Mouse (Mus musculus) forebrain, embryonic 15.5 days (tissue): ENCODE results near the gene Dab1. TPM values are rescaled to one million over a fixed set of nuclear protein-coding genes. Genes with fewer than 3 reads are reported as not detected.

Experiments used
- ATAC-seq: fragments of 200-750 bp; cut with Nextera tagmentation; replicated peaks from 2 replicates; pipeline ENCODE4 v1.8.0; 2017; ENCODE audit warnings: mild to moderate bottlenecking, moderate TSS enrichment, moderate library complexity
- H3K27ac ChIP-seq: fragments of 300-500 bp; sonication (generic); replicated peaks from 2 replicates; pipeline ENCODE4 v1.5.1; 2015; ENCODE audit warnings: mild to moderate bottlenecking, inconsistent platforms
- H3K27me3 ChIP-seq: fragments of 300-500 bp; sonication (generic); 2 replicates; pipeline ENCODE4 v1.6.1; 2015; ENCODE audit warnings: inconsistent platforms
- H3K36me3 ChIP-seq: fragments of 300-500 bp; sonication (generic); 2 replicates; pipeline ENCODE4 v1.6.1; 2015; ENCODE audit warnings: mild to moderate bottlenecking, inconsistent platforms
- H3K4me1 ChIP-seq: fragments of 300-500 bp; sonication (generic); 2 replicates; pipeline ENCODE4 v1.6.1; 2015; ENCODE audit warnings: inconsistent platforms
- H3K4me2 ChIP-seq: fragments of 300-500 bp; sonication (generic); replicated peaks from 2 replicates; pipeline ENCODE4 v1.6.1; 2015; ENCODE audit warnings: mild to moderate bottlenecking, inconsistent platforms
- H3K4me3 ChIP-seq: fragments of 300-500 bp; sonication (generic); 2 replicates; pipeline ENCODE4 v1.5.1; 2015; ENCODE audit warnings: mild to moderate bottlenecking, inconsistent platforms
- H3K9ac ChIP-seq: fragments of 300-500 bp; sonication (generic); replicated peaks from 2 replicates; pipeline ENCODE4 v1.6.1; 2015; ENCODE audit warnings: mild to moderate bottlenecking, inconsistent platforms
- H3K9me3 ChIP-seq: fragments of 300-500 bp; sonication (generic); 2 replicates; pipeline ENCODE4 v1.6.1; 2016; ENCODE audit warnings: inconsistent platforms
- WGBS: fragments of 180-500 bp; shearing (Covaris S2); methylation state at CpG from one replicate; pipeline ENCODE4 v1.1.7; 2015; ENCODE audit warnings: mixed read lengths; 5-methylcytosine and 5-hydroxymethylcytosine counted together
- polyA plus RNA-seq: library from polyadenylated mRNA; unstranded; fragments of >200 nt; fragmentation: Nextera tagmentation; extraction: Ambion mirVana; gene quantifications from 2 replicates; pipeline ENCODE4 v1.2.1, GENCODE M21; 2015

Gene Dab1
- polyA plus RNA-seq, 1 experiment from 2014 or later, result 174 TPM

- Histone ChIP-seq H3K9me3 (no peaks in the 10 kb centered on the region), H3K4me1 (no peaks in the 10 kb centered on the region), H3K4me2 (no peak overlapping the region), H3K27me3 (no peaks in the 10 kb centered on the region), H3K36me3 (no peaks in the 10 kb centered on the region), H3K4me3 (no peak overlapping the region), H3K27ac (no peak overlapping the region), H3K9ac (no peak overlapping the region)
- no peak for ATAC-seq
- 84% methylated on average over 4 of the region's 4 CpGs for WGBS
Measured at GRCm38 (mm10) chr4:103775712-103776111, 156.6 kb downstream of the Dab1 start.

GRCm38 (mm10) chr4:103781398-103781797, 162.2 kb downstream of the Dab1 start:
- Histone ChIP-seq H3K27me3 (no peaks in the 10 kb centered on the region), H3K9me3 (no peaks in the 10 kb centered on the region), H3K4me1 (peaks cover 7% of the 10 kb centered on the region; the same call in 1 of the 2 replicates), H3K27ac (no peak overlapping the region), H3K4me3 (no peak overlapping the region), H3K9ac (no peak overlapping the region), H3K36me3 (no peaks in the 10 kb centered on the region), H3K4me2 (no peak overlapping the region)
- no peak for ATAC-seq
- 45% methylated on average over 4 of the region's 4 CpGs for WGBS

- no peak overlapping the region for H3K27ac ChIP-seq
- H3K9ac ChIP-seq, result no peak overlapping the region
- H3K4me3 ChIP-seq, result no peak overlapping the region
- no peaks in the 10 kb centered on the region for H3K36me3 ChIP-seq
- no peak for ATAC-seq
- peaks cover 7% of the 10 kb centered on the region; the same call in 1 of the 2 replicates for H3K4me1 ChIP-seq
- H3K27me3 ChIP-seq, result no peaks in the 10 kb centered on the region
- no peaks in the 10 kb centered on the region for H3K9me3 ChIP-seq
- no peak overlapping the region for H3K4me2 ChIP-seq
- 78% methylated on average over 7 of the region's 7 CpGs for WGBS
Measured at GRCm38 (mm10) chr4:103783561-103784247, 164.5 kb downstream of the Dab1 start.

- no peaks in the 10 kb centered on the region for H3K27me3 ChIP-seq
- H3K36me3 ChIP-seq, result no peaks in the 10 kb centered on the region
- 70% methylated on average over 8 of the region's 8 CpGs for WGBS
- H3K9me3 ChIP-seq, result no peaks in the 10 kb centered on the region
- peaks cover 17% of the 10 kb centered on the region for H3K4me1 ChIP-seq
- no peak overlapping the region for H3K4me3 ChIP-seq
- H3K27ac ChIP-seq, result 0 out of 2 replicates have a peak overlapping the region, but pooled peaks have one; percentile 14
- peak; percentile 51 for ATAC-seq
- H3K9ac ChIP-seq, result no peak overlapping the region
- H3K4me2 ChIP-seq, result no peak overlapping the region
Measured at GRCm38 (mm10) chr4:103793589-103794312, 174.6 kb downstream of the Dab1 start.

- Histone ChIP-seq H3K4me2 (no peak overlapping the region), H3K9ac (no peak overlapping the region), H3K36me3 (no peaks in the 10 kb centered on the region), H3K4me3 (no peak overlapping the region), H3K9me3 (no peaks in the 10 kb centered on the region), H3K27me3 (no peaks in the 10 kb centered on the region), H3K4me1 (peaks cover 17% of the 10 kb centered on the region), H3K27ac (no peak overlapping the region)
- no peak for ATAC-seq
- 48% methylated on average over 6 of the region's 6 CpGs for WGBS
Measured at GRCm38 (mm10) chr4:103796416-103796815, 177.3 kb downstream of the Dab1 start.

- WGBS, result 81% methylated on average over 4 of the region's 4 CpGs
- H3K27ac ChIP-seq, result no peak overlapping the region
- H3K9ac ChIP-seq, result no peak overlapping the region
- no peak overlapping the region for H3K4me2 ChIP-seq
- no peaks in the 10 kb centered on the region for H3K9me3 ChIP-seq
- ATAC-seq, result no peak
- H3K36me3 ChIP-seq, result no peaks in the 10 kb centered on the region
- H3K4me3 ChIP-seq, result no peak overlapping the region
- no peaks in the 10 kb centered on the region for H3K27me3 ChIP-seq
- H3K4me1 ChIP-seq, result 0 out of 2 replicates have a peak, but pooled peaks cover 3% of the 10 kb centered on the region
Measured at GRCm38 (mm10) chr4:103802439-103802838, 183.3 kb downstream of the Dab1 start.

GRCm38 (mm10) chr4:103804461-103804860, 185.3 kb downstream of the Dab1 start:
- H3K4me1 ChIP-seq, result 0 out of 2 replicates have a peak, but pooled peaks cover 3% of the 10 kb centered on the region
- 23% methylated on average over 1 of the region's 1 CpGs for whole genome bisulfite sequencing
- no peak for ATAC-seq
- no peak overlapping the region for H3K9ac ChIP-seq
- no peak overlapping the region for H3K4me2 ChIP-seq
- no peaks in the 10 kb centered on the region for H3K27me3 ChIP-seq
- no peak overlapping the region for H3K27ac ChIP-seq
- H3K4me3 ChIP-seq, result no peak overlapping the region
- no peaks in the 10 kb centered on the region for H3K36me3 ChIP-seq
- no peaks in the 10 kb centered on the region for H3K9me3 ChIP-seq

- Histone ChIP-seq H3K9ac (no peak overlapping the region), H3K4me2 (no peak overlapping the region), H3K9me3 (no peaks in the 10 kb centered on the region), H3K36me3 (no peaks in the 10 kb centered on the region), H3K27me3 (no peaks in the 10 kb centered on the region), H3K4me1 (0 out of 2 replicates have a peak, but pooled peaks cover 6% of the 10 kb centered on the region), H3K4me3 (no peak overlapping the region), H3K27ac (no peak overlapping the region)
- ATAC-seq, result peak; percentile 63
- 68% methylated on average over 4 of the region's 4 CpGs for WGBS
Measured at GRCm38 (mm10) chr4:103822669-103823068, 203.5 kb downstream of the Dab1 start.

GRCm38 (mm10) chr4:103838377-103838776, 219.2 kb downstream of the Dab1 start:
- 3% methylated on average over 5 of the region's 5 CpGs for WGBS
- H3K4me2 ChIP-seq, result peak overlapping the region; percentile 12; the same call in 1 of the 2 replicates
- H3K27ac ChIP-seq, result peak overlapping the region; percentile 21; the same call in 1 of the 2 replicates
- H3K36me3 ChIP-seq, result no peaks in the 10 kb centered on the region
- ATAC-seq, result no peak
- H3K4me1 ChIP-seq, result peaks cover 11% of the 10 kb centered on the region
- H3K9me3 ChIP-seq, result no peaks in the 10 kb centered on the region
- H3K4me3 ChIP-seq, result no peak overlapping the region
- no peaks in the 10 kb centered on the region for H3K27me3 ChIP-seq
- H3K9ac ChIP-seq, result no peak overlapping the region

- 37% methylated on average over 2 of the region's 2 CpGs for WGBS
- no peak overlapping the region for H3K4me2 ChIP-seq
- no peak overlapping the region for H3K4me3 ChIP-seq
- H3K27me3 ChIP-seq, result no peaks in the 10 kb centered on the region
- H3K9me3 ChIP-seq, result no peaks in the 10 kb centered on the region
- H3K36me3 ChIP-seq, result no peaks in the 10 kb centered on the region
- H3K4me1 ChIP-seq, result peaks cover 13% of the 10 kb centered on the region
- no peak overlapping the region for H3K27ac ChIP-seq
- no peak overlapping the region for H3K9ac ChIP-seq
- no peak for ATAC-seq
Measured at GRCm38 (mm10) chr4:103839541-103839940, 220.4 kb downstream of the Dab1 start.

- no peak overlapping the region for H3K9ac ChIP-seq
- H3K4me2 ChIP-seq, result no peak overlapping the region
- ATAC-seq, result no peak
- H3K4me3 ChIP-seq, result no peak overlapping the region
- no peaks in the 10 kb centered on the region for H3K27me3 ChIP-seq
- no peaks in the 10 kb centered on the region for H3K36me3 ChIP-seq
- H3K27ac ChIP-seq, result no peak overlapping the region
- no peaks in the 10 kb centered on the region for H3K9me3 ChIP-seq
- WGBS, result 50% methylated on average over 7 of the region's 7 CpGs
- H3K4me1 ChIP-seq, result peaks cover 16% of the 10 kb centered on the region
Measured at GRCm38 (mm10) chr4:103841126-103841525, 222.0 kb downstream of the Dab1 start.

- Histone ChIP-seq H3K4me1 (0 out of 2 replicates have a peak, but pooled peaks cover 5% of the 10 kb centered on the region), H3K9me3 (no peaks in the 10 kb centered on the region), H3K9ac (no peak overlapping the region), H3K27ac (no peak overlapping the region), H3K4me2 (no peak overlapping the region), H3K36me3 (no peaks in the 10 kb centered on the region), H3K4me3 (no peak overlapping the region), H3K27me3 (no peaks in the 10 kb centered on the region)
- 69% methylated on average over 7 of the region's 7 CpGs for WGBS
- ATAC-seq, result no peak
Measured at GRCm38 (mm10) chr4:103844635-103845034, 225.5 kb downstream of the Dab1 start.
